34 mouse cellular contexts compared by ENCODE assay signal in genomic region chr13:59667763-59668162, GRCm38 (mm10). TPM values are rescaled to one million over a fixed set of nuclear protein-coding genes. Genes with fewer than 3 reads are reported as not detected.
DNase-seq lines count a peak whose midpoint lies in the region; ATAC-seq and TF ChIP-seq lines count a peak whose summit lies in the region.
"Had no signal": no experiment of that assay in that cellular context is flagged by ENCODE, and none has a peak within 500 bp of the region (broad histone marks: within the 10 kb centered on the region; RNA-seq: fewer than 3 reads in every experiment).

No protein-coding gene starts in this region.

- no peaks in the 10 kb centered on the region for H3K9me3 ChIP-seq in liver, embryonic 14.5 days (ENCODE audit: control insufficient read depth, low read length)
- H3K9me3 ChIP-seq in liver, postnatal 0 days (ENCODE audit: low read length) = no peaks in the 10 kb centered on the region
- no peaks in the 10 kb centered on the region for H3K9me3 ChIP-seq in intestine, embryonic 15.5 days
- H3K9me3 ChIP-seq in midbrain, embryonic 16.5 days (replicated peaks; ENCODE audit: control insufficient read depth, low read length, poor library complexity, severe bottlenecking) = no peaks in the 10 kb centered on the region
- H3K9me3 ChIP-seq: heart, embryonic 12.5 days; midbrain, embryonic 13.5 days had no signal

- H3K27ac ChIP-seq in liver, embryonic 14.5 days = peak overlapping the region; percentile 11; the same call in 1 of the 2 replicates
- no peak overlapping the region for H3K27ac ChIP-seq in liver, postnatal 0 days (ENCODE audit: low read depth)
- H3K27ac ChIP-seq in intestine, embryonic 15.5 days = peak overlapping the region; percentile 70; the same call in 1 of the 2 replicates
- H3K27ac ChIP-seq in midbrain, embryonic 16.5 days (ENCODE audit: low read length) = no peak overlapping the region
- H3K27ac ChIP-seq: hindbrain, embryonic 14.5 days; kidney, postnatal 0 days; midbrain, embryonic 13.5 days had no signal

- no peak overlapping the region; the same call in 1 of the 2 replicates for H3K4me2 ChIP-seq in liver, embryonic 14.5 days (ENCODE audit: low read depth)
- no peak overlapping the region for H3K4me2 ChIP-seq in liver, postnatal 0 days (ENCODE audit: low read depth, low read length)
- no peak overlapping the region for H3K4me2 ChIP-seq in intestine, embryonic 15.5 days (replicated peaks)
- no peak overlapping the region for H3K4me2 ChIP-seq in midbrain, embryonic 16.5 days (ENCODE audit: low read length)
- H3K4me2 ChIP-seq: hindbrain, embryonic 14.5 days; midbrain, embryonic 13.5 days had no signal

- H3K27me3 ChIP-seq in liver, embryonic 14.5 days (ENCODE audit: control insufficient read depth, insufficient read depth, low read length) = no peaks in the 10 kb centered on the region
- H3K27me3 ChIP-seq in liver, postnatal 0 days (ENCODE audit: insufficient read depth, low read length) = no peaks in the 10 kb centered on the region
- H3K27me3 ChIP-seq in intestine, embryonic 15.5 days (replicated peaks) = no peaks in the 10 kb centered on the region
- H3K27me3 ChIP-seq in midbrain, embryonic 16.5 days (ENCODE audit: control insufficient read depth, insufficient read depth, low read depth, low read length) = no peaks in the 10 kb centered on the region
- H3K27me3 ChIP-seq: heart, embryonic 12.5 days; midbrain, embryonic 13.5 days had no signal

- peaks cover 26 to 38% of the 10 kb centered on the region in 2 experiments for H3K4me1 ChIP-seq in liver, embryonic 14.5 days (replicated peaks; ENCODE audit: control insufficient read depth in 2 of 2, insufficient read depth in 2 of 2, low read length in 1 of 2)
- H3K4me1 ChIP-seq in liver, postnatal 0 days (ENCODE audit: insufficient read depth) = peaks cover 30% of the 10 kb centered on the region
- peaks cover 5% of the 10 kb centered on the region for H3K4me1 ChIP-seq in intestine, embryonic 15.5 days (replicated peaks)
- peaks cover 4% of the 10 kb centered on the region; the same call in 1 of the 2 replicates for H3K4me1 ChIP-seq in midbrain, embryonic 16.5 days (ENCODE audit: control insufficient read depth, insufficient read depth, low read length)

- whole genome bisulfite sequencing in liver, embryonic 14.5 days (ENCODE audit: insufficient replicate concordance) = 61% methylated on average over 5 of the region's 5 CpGs
- WGBS in liver, postnatal 0 days (ENCODE audit: insufficient replicate concordance) = 71% methylated on average over 5 of the region's 5 CpGs
- 67% methylated on average over 5 of the region's 5 CpGs for WGBS in intestine, embryonic 15.5 days
- WGBS in midbrain, embryonic 16.5 days = 88% methylated on average over 5 of the region's 5 CpGs

- H3K4me3 ChIP-seq in liver, embryonic 14.5 days (ENCODE audit: insufficient read depth in 1 of 2, low read depth in 2 of 2, low read length in 2 of 2) = no peak overlapping the region
- H3K4me3 ChIP-seq in liver, postnatal 0 days (ENCODE audit: low read depth, low read length) = no peak overlapping the region
- H3K4me3 ChIP-seq in intestine, embryonic 15.5 days (replicated peaks) = no peak overlapping the region
- no peak overlapping the region for H3K4me3 ChIP-seq in midbrain, embryonic 16.5 days (ENCODE audit: low read depth, low read length)
- H3K4me3 ChIP-seq: heart, embryonic 12.5 days; midbrain, embryonic 13.5 days had no signal

- TF ChIP-seq EP300 in liver, embryonic 14.5 days (IDR thresholded peaks at IDR 0.05; ENCODE audit: low read depth) = no peak
- TF ChIP-seq EP300 in liver, postnatal 0 days (IDR thresholded peaks at IDR 0.05; ENCODE audit: low read depth) = no peak

- H3K36me3 ChIP-seq in liver, embryonic 14.5 days (replicated peaks; ENCODE audit: control insufficient read depth, insufficient read depth, low read depth) = peaks cover 26% of the 10 kb centered on the region
- peaks cover 22% of the 10 kb centered on the region for H3K36me3 ChIP-seq in liver, postnatal 0 days (replicated peaks; ENCODE audit: insufficient read depth, low read length)
- peaks cover 4% of the 10 kb centered on the region; the same call in 1 of the 2 replicates for H3K36me3 ChIP-seq in intestine, embryonic 15.5 days
- H3K36me3 ChIP-seq in midbrain, embryonic 16.5 days (ENCODE audit: control insufficient read depth, insufficient read depth, low read length) = peaks cover 8% of the 10 kb centered on the region

- TF ChIP-seq CTCF in liver, embryonic 14.5 days (IDR thresholded peaks at IDR 0.05; ENCODE audit: low read depth) = no peak
- no peak for TF ChIP-seq CTCF in liver, postnatal 0 days (IDR thresholded peaks at IDR 0.05; ENCODE audit: low read depth)

- H3K9ac ChIP-seq in liver, embryonic 14.5 days (replicated peaks) = no peak overlapping the region
- H3K9ac ChIP-seq in liver, postnatal 0 days (replicated peaks) = no peak overlapping the region
- H3K9ac ChIP-seq in intestine, embryonic 15.5 days = no peak overlapping the region
- H3K9ac ChIP-seq in midbrain, embryonic 16.5 days (ENCODE audit: low read depth, low read length) = no peak overlapping the region
- H3K9ac ChIP-seq: heart, embryonic 12.5 days; hindbrain, embryonic 14.5 days; midbrain, embryonic 13.5 days had no signal

- peak; percentile 54 for DNase-seq in layer of hippocampus, adult 11-12 months (ENCODE audit: low spot score)
- DNase-seq in layer of hippocampus, postnatal 14 days (ENCODE audit: low spot score in 2 of 2) = no peak
- no peak for DNase-seq in liver, embryonic 14.5 days (ENCODE audit: low read depth in 3 of 3, low spot score in 3 of 3)
- DNase-seq in liver, postnatal 0 days = no peak
- DNase-seq in thymus, postnatal 14 days = no peak
- DNase-seq: cerebellum, adult 2 months; cerebellum, postnatal 36 days; kidney, postnatal 4 days; left cerebral cortex, postnatal 4 days; right cerebral cortex, postnatal 25 days had no signal

- ATAC-seq in liver, embryonic 14.5 days (ENCODE audit: insufficient read depth) = no peak
- ATAC-seq in liver, postnatal 0 days = no peak
- ATAC-seq in intestine, embryonic 15.5 days = no peak
- no peak for ATAC-seq in midbrain, embryonic 16.5 days
- ATAC-seq: forebrain, embryonic 14.5 days; midbrain, embryonic 13.5 days had no signal

RNA-seq across cellular contexts. Expression of gene Golm1, which starts 7.8 kb away (rescaled TPM):
- total RNA-seq in layer of hippocampus, postnatal 14 days (2021) = 10 to 100 TPM; 57.0 to 59.4 TPM
- 19.8 and 25.5 TPM in 2 replicates for polyA plus RNA-seq in liver, embryonic 14.5 days (2012; rRNA removed)
- polyA plus RNA-seq in liver, embryonic 14.5 days (2014; fragmentation: Nextera tagmentation; extraction: Ambion mirVana) = 43.3 and 44.8 TPM in 2 replicates
- 10.3 and 13.0 TPM in 2 replicates for polyA plus RNA-seq in liver, postnatal 0 days (2015; fragmentation: Nextera tagmentation; extraction: Ambion mirVana)
- 81.8 and 86.9 TPM in 2 replicates for polyA plus RNA-seq in intestine, embryonic 15.5 days (2015; fragmentation: Nextera tagmentation; extraction: Ambion mirVana)
- 18.4 and 27.3 TPM in 2 replicates for polyA plus RNA-seq in midbrain, embryonic 16.5 days (2015; fragmentation: Nextera tagmentation; extraction: Ambion mirVana)

RNA-seq across cellular contexts. Expression of gene 4921517D22Rik, which starts 26.1 kb away (rescaled TPM):
- not detected for total RNA-seq in layer of hippocampus, postnatal 14 days (2021)
- polyA plus RNA-seq in liver, embryonic 14.5 days (2012; rRNA removed) = not detected in 2 replicates
- not detected in 2 replicates for polyA plus RNA-seq in liver, embryonic 14.5 days (2014; fragmentation: Nextera tagmentation; extraction: Ambion mirVana)
- polyA plus RNA-seq in liver, postnatal 0 days (2015; fragmentation: Nextera tagmentation; extraction: Ambion mirVana) = not detected in 2 replicates
- polyA plus RNA-seq in intestine, embryonic 15.5 days (2015; fragmentation: Nextera tagmentation; extraction: Ambion mirVana) = not detected in 2 replicates
- not detected in 2 replicates for polyA plus RNA-seq in midbrain, embryonic 16.5 days (2015; fragmentation: Nextera tagmentation; extraction: Ambion mirVana)
- total RNA-seq: adrenal gland, postnatal 14 days; gastrocnemius, adult 18-20 months; gastrocnemius, postnatal 25 days; heart, adult 18-20 months; heart, postnatal 4 days; layer of hippocampus, postnatal 10 days; left cerebral cortex, postnatal 4 days; megakaryocyte-erythroid progenitor cell, adult 5-6 weeks had no signal
- polyA plus RNA-seq: CD4-positive, CD25-positive, alpha-beta regulatory T cell, adult 4 months; cerebellum, adult 2 months; embryonic facial prominence, embryonic 11.5 days; forebrain, embryonic 14.5 days; frontal cortex, adult 2 months; heart, embryonic 12.5 days; heart, postnatal 0 days; hindbrain, embryonic 14.5 days; kidney, postnatal 0 days; limb, embryonic 14.5 days; lung, adult 2 months; macrophage; midbrain, embryonic 13.5 days; neural tube, embryonic 11.5 days; thymus, adult 2 months had no signal

RNA-seq across cellular contexts. Expression of gene Spata31d1a, which starts 42.4 kb away (rescaled TPM):
- under 1 TPM; 0.12 to 0.26 TPM for total RNA-seq in layer of hippocampus, postnatal 14 days (2021)
- 0.01 TPM in 1 of 2 replicates, not detected in the other for polyA plus RNA-seq in liver, embryonic 14.5 days (2012; rRNA removed)
- not detected in 2 replicates for polyA plus RNA-seq in liver, embryonic 14.5 days (2014; fragmentation: Nextera tagmentation; extraction: Ambion mirVana)
- polyA plus RNA-seq in liver, postnatal 0 days (2015; fragmentation: Nextera tagmentation; extraction: Ambion mirVana) = 0.02 and 0.15 TPM in 2 replicates
- 0.03 TPM in 1 of 2 replicates, not detected in the other for polyA plus RNA-seq in intestine, embryonic 15.5 days (2015; fragmentation: Nextera tagmentation; extraction: Ambion mirVana)
- 0.16 and 0.30 TPM in 2 replicates for polyA plus RNA-seq in midbrain, embryonic 16.5 days (2015; fragmentation: Nextera tagmentation; extraction: Ambion mirVana)
- total RNA-seq: adrenal gland, postnatal 14 days; gastrocnemius, adult 18-20 months; gastrocnemius, postnatal 25 days; heart, adult 18-20 months; heart, postnatal 4 days; neutrophil, adult 5-6 weeks had no signal
- polyA plus RNA-seq: CD4-positive, CD25-positive, alpha-beta regulatory T cell, adult 4 months; embryonic facial prominence, embryonic 11.5 days; forebrain, embryonic 14.5 days; heart, embryonic 12.5 days; heart, postnatal 0 days; kidney, postnatal 0 days; lung, adult 2 months; macrophage; neural tube, embryonic 11.5 days had no signal

RNA-seq across cellular contexts. Expression of gene Spata31d1b, which starts 44.3 kb away (rescaled TPM):
- total RNA-seq in layer of hippocampus, postnatal 14 days (2021) = under 1 TPM in 1 of 2 experiments, not detected in 1; 0.18 TPM
- polyA plus RNA-seq in liver, embryonic 14.5 days (2012; rRNA removed) = not detected in 2 replicates
- polyA plus RNA-seq in liver, embryonic 14.5 days (2014; fragmentation: Nextera tagmentation; extraction: Ambion mirVana) = not detected in 2 replicates
- polyA plus RNA-seq in liver, postnatal 0 days (2015; fragmentation: Nextera tagmentation; extraction: Ambion mirVana) = not detected in 2 replicates
- polyA plus RNA-seq in intestine, embryonic 15.5 days (2015; fragmentation: Nextera tagmentation; extraction: Ambion mirVana) = not detected in 2 replicates
- not detected in 2 replicates for polyA plus RNA-seq in midbrain, embryonic 16.5 days (2015; fragmentation: Nextera tagmentation; extraction: Ambion mirVana)
- total RNA-seq: adrenal gland, postnatal 14 days; gastrocnemius, adult 18-20 months; gastrocnemius, postnatal 25 days; heart, postnatal 4 days; left cerebral cortex, postnatal 4 days; megakaryocyte-erythroid progenitor cell, adult 5-6 weeks; neutrophil, adult 5-6 weeks had no signal
- polyA plus RNA-seq: CD4-positive, CD25-positive, alpha-beta regulatory T cell, adult 4 months; cerebellum, adult 2 months; embryonic facial prominence, embryonic 11.5 days; forebrain, embryonic 14.5 days; frontal cortex, adult 2 months; heart, embryonic 12.5 days; heart, postnatal 0 days; hindbrain, embryonic 14.5 days; kidney, postnatal 0 days; lung, adult 2 months; macrophage; midbrain, embryonic 13.5 days; neural tube, embryonic 11.5 days had no signal

Comparison
In these comparisons a context has a peak if more than half of its experiments do, and no peak if none do; other contexts are left out.
1. H3K27ac ChIP-seq: peak in liver, embryonic 14.5 days (single experiment) and intestine, embryonic 15.5 days (single experiment); none in liver, postnatal 0 days (single experiment) and midbrain, embryonic 16.5 days (single experiment).